Mouse (Mus musculus) G1E (cell line): ENCODE measurements around the gene Pi4ka.

Experiments
- CTCF ChIP-seq: IDR thresholded peaks from 2 replicates; pipeline ENCODE4 v1.5.1; 2012; ENCODE audit warnings: low read depth, low read length, inconsistent platforms, mixed read lengths
- GATA1 ChIP-seq: IDR thresholded peaks from 2 replicates; pipeline ENCODE4 v1.6.1; 2012; ENCODE audit warnings: borderline replicate concordance, low read length, inconsistent platforms, mixed read lengths
- POLR2AphosphoS5 ChIP-seq: IDR thresholded peaks from 2 replicates; pipeline ENCODE4 v1.6.1; 2012; ENCODE audit warnings: low read depth, low read length, inconsistent platforms; ENCODE audit not compliant: insufficient replicate concordance
- TAL1 ChIP-seq: conservative IDR thresholded peaks from 2 replicates; pipeline ENCODE4 v1.6.1; 2012; ENCODE audit warnings: low read depth, low read length, inconsistent platforms, mixed read lengths

GRCm38 (mm10) chr16:17267937-17268336 is 138.2 kb downstream of the Pi4ka start:
- no peak for TF ChIP-seq GATA1
- no peak for TF ChIP-seq CTCF
- TF ChIP-seq TAL1: no peak
- no peak for TF ChIP-seq POLR2AphosphoS5
